Mouse (Mus musculus): ENCODE data around the gene Tex38. TPM values are rescaled to one million over a fixed set of nuclear protein-coding genes. Genes with fewer than 3 reads are reported as not detected.

The Tex38 gene
- polyA plus RNA-seq, 1 experiment from 2014 or later, result 0.59 TPM

GRCm38 (mm10) chr4:115825271-115825670, 44.5 kb upstream of the Tex38 start:
- ATAC-seq (replicated peaks; ENCODE audit: low FRiP score, low read depth) (no peak), DNase-seq (ENCODE audit: low spot score) (no peak)
- WGBS, result 85% methylated on average over 2 of the region's 2 CpGs
- TF ChIP-seq CTCF (IDR thresholded peaks at IDR 0.05; ENCODE audit: low read depth), result no peak
- Histone ChIP-seq H3K9ac (ENCODE audit: low read depth, low read length) (no peak overlapping the region), H3K4me2 (ENCODE audit: low read length) (no peak overlapping the region), H3K27ac (no peak overlapping the region), H3K27me3 (ENCODE audit: insufficient read depth, low read length) (no peaks in the 10 kb centered on the region), H3K9me3 (replicated peaks; ENCODE audit: low read length) (no peaks in the 10 kb centered on the region), H3K4me3 (replicated peaks; ENCODE audit: low read depth, low read length) (no peak overlapping the region), H3K4me1 (replicated peaks; ENCODE audit: insufficient read depth, low read length) (0 out of 2 replicates have a peak, but pooled peaks cover 6% of the 10 kb centered on the region), H3K36me3 (ENCODE audit: insufficient read depth, low read length) (no peaks in the 10 kb centered on the region)

GRCm38 (mm10) chr4:115824178-115824577, 43.4 kb upstream of the Tex38 start:
- DNase-seq (ENCODE audit: low spot score) (no peak), ATAC-seq (replicated peaks; ENCODE audit: low FRiP score, low read depth) (no peak)
- Histone ChIP-seq H3K9ac (ENCODE audit: low read depth, low read length) (no peak overlapping the region), H3K4me2 (ENCODE audit: low read length) (no peak overlapping the region), H3K27ac (no peak overlapping the region), H3K27me3 (ENCODE audit: insufficient read depth, low read length) (no peaks in the 10 kb centered on the region), H3K4me1 (replicated peaks; ENCODE audit: insufficient read depth, low read length) (0 out of 2 replicates have a peak, but pooled peaks cover 6% of the 10 kb centered on the region), H3K9me3 (replicated peaks; ENCODE audit: low read length) (no peaks in the 10 kb centered on the region), H3K36me3 (ENCODE audit: insufficient read depth, low read length) (no peaks in the 10 kb centered on the region), H3K4me3 (replicated peaks; ENCODE audit: low read depth, low read length) (no peak overlapping the region)
- no peak for TF ChIP-seq CTCF (IDR thresholded peaks at IDR 0.05; ENCODE audit: low read depth)
- WGBS, result 70% methylated on average over 2 of the region's 2 CpGs

- 54% methylated on average over 3 of the region's 3 CpGs for WGBS
- Histone ChIP-seq H3K4me2 (ENCODE audit: low read length) (no peak overlapping the region), H3K4me1 (replicated peaks; ENCODE audit: insufficient read depth, low read length) (no peaks in the 10 kb centered on the region), H3K9me3 (replicated peaks; ENCODE audit: low read length) (no peaks in the 10 kb centered on the region), H3K27ac (no peak overlapping the region), H3K36me3 (ENCODE audit: insufficient read depth, low read length) (no peaks in the 10 kb centered on the region), H3K27me3 (ENCODE audit: insufficient read depth, low read length) (no peaks in the 10 kb centered on the region), H3K9ac (ENCODE audit: low read depth, low read length) (no peak overlapping the region), H3K4me3 (replicated peaks; ENCODE audit: low read depth, low read length) (no peak overlapping the region)
- DNase-seq (ENCODE audit: low spot score) (no peak), ATAC-seq (replicated peaks; ENCODE audit: low FRiP score, low read depth) (no peak)
- no peak for TF ChIP-seq CTCF (IDR thresholded peaks at IDR 0.05; ENCODE audit: low read depth)
Observed at GRCm38 (mm10) chr4:115821928-115822327, 41.1 kb upstream of the Tex38 start.

GRCm38 (mm10) chr4:115821431-115821830, 40.6 kb upstream of the Tex38 start:
- no peak overlapping the region for H3K9ac ChIP-seq (ENCODE audit: low read depth, low read length)
- no peak overlapping the region for H3K4me2 ChIP-seq (ENCODE audit: low read length)
- ATAC-seq (replicated peaks; ENCODE audit: low FRiP score, low read depth), result no peak
- H3K36me3 ChIP-seq (ENCODE audit: insufficient read depth, low read length), result no peaks in the 10 kb centered on the region
- H3K4me3 ChIP-seq (replicated peaks; ENCODE audit: low read depth, low read length), result no peak overlapping the region
- TF ChIP-seq CTCF (IDR thresholded peaks at IDR 0.05; ENCODE audit: low read depth), result no peak
- no peaks in the 10 kb centered on the region for H3K4me1 ChIP-seq (replicated peaks; ENCODE audit: insufficient read depth, low read length)
- no peak for DNase-seq (ENCODE audit: low spot score)
- H3K9me3 ChIP-seq (replicated peaks; ENCODE audit: low read length), result no peaks in the 10 kb centered on the region
- H3K27me3 ChIP-seq (ENCODE audit: insufficient read depth, low read length), result no peaks in the 10 kb centered on the region
- no peak overlapping the region for H3K27ac ChIP-seq

- no peak overlapping the region for H3K9ac ChIP-seq (ENCODE audit: low read depth, low read length)
- ATAC-seq (replicated peaks; ENCODE audit: low FRiP score, low read depth), result no peak
- no peak for DNase-seq (ENCODE audit: low spot score)
- H3K4me3 ChIP-seq (replicated peaks; ENCODE audit: low read depth, low read length), result no peak overlapping the region
- no peaks in the 10 kb centered on the region for H3K27me3 ChIP-seq (ENCODE audit: insufficient read depth, low read length)
- no peak overlapping the region for H3K27ac ChIP-seq
- H3K4me2 ChIP-seq (ENCODE audit: low read length), result no peak overlapping the region
- no peaks in the 10 kb centered on the region for H3K9me3 ChIP-seq (replicated peaks; ENCODE audit: low read length)
- no peak for TF ChIP-seq CTCF (IDR thresholded peaks at IDR 0.05; ENCODE audit: low read depth)
- WGBS, result 50% methylated on average over 3 of the region's 3 CpGs
- no peaks in the 10 kb centered on the region for H3K4me1 ChIP-seq (replicated peaks; ENCODE audit: insufficient read depth, low read length)
- no peaks in the 10 kb centered on the region for H3K36me3 ChIP-seq (ENCODE audit: insufficient read depth, low read length)
Observed at GRCm38 (mm10) chr4:115820944-115821343, 40.1 kb upstream of the Tex38 start.

- no peak for TF ChIP-seq CTCF (IDR thresholded peaks at IDR 0.05; ENCODE audit: low read depth)
- Histone ChIP-seq H3K9me3 (replicated peaks; ENCODE audit: low read length) (no peaks in the 10 kb centered on the region), H3K36me3 (ENCODE audit: insufficient read depth, low read length) (peaks cover 5% of the 10 kb centered on the region; the same call in 1 of the 2 replicates), H3K4me1 (replicated peaks; ENCODE audit: insufficient read depth, low read length) (no peaks in the 10 kb centered on the region), H3K27me3 (ENCODE audit: insufficient read depth, low read length) (no peaks in the 10 kb centered on the region), H3K4me2 (ENCODE audit: low read length) (no peak overlapping the region), H3K4me3 (replicated peaks; ENCODE audit: low read depth, low read length) (no peak overlapping the region), H3K9ac (ENCODE audit: low read depth, low read length) (no peak overlapping the region), H3K27ac (no peak overlapping the region)
- DNase-seq (ENCODE audit: low spot score) (no peak), ATAC-seq (replicated peaks; ENCODE audit: low FRiP score, low read depth) (no peak)
- WGBS, result 65% methylated on average over 3 of the region's 3 CpGs
Observed at GRCm38 (mm10) chr4:115820199-115820598, 39.4 kb upstream of the Tex38 start.

- no peaks in the 10 kb centered on the region for H3K27me3 ChIP-seq (ENCODE audit: insufficient read depth, low read length)
- no peaks in the 10 kb centered on the region for H3K4me1 ChIP-seq (replicated peaks; ENCODE audit: insufficient read depth, low read length)
- no peak overlapping the region for H3K27ac ChIP-seq
- H3K36me3 ChIP-seq (ENCODE audit: insufficient read depth, low read length), result peaks cover 25% of the 10 kb centered on the region
- H3K4me3 ChIP-seq (replicated peaks; ENCODE audit: low read depth, low read length), result no peak overlapping the region
- 90% methylated on average over 5 of the region's 5 CpGs for WGBS
- no peak overlapping the region for H3K9ac ChIP-seq (ENCODE audit: low read depth, low read length)
- H3K4me2 ChIP-seq (ENCODE audit: low read length), result no peak overlapping the region
- no peak for TF ChIP-seq CTCF (IDR thresholded peaks at IDR 0.05; ENCODE audit: low read depth)
- no peaks in the 10 kb centered on the region for H3K9me3 ChIP-seq (replicated peaks; ENCODE audit: low read length)
- DNase-seq (ENCODE audit: low spot score) (no peak), ATAC-seq (replicated peaks; ENCODE audit: low FRiP score, low read depth) (no peak)
Observed at GRCm38 (mm10) chr4:115815606-115816005, 34.8 kb upstream of the Tex38 start.

Data from kidney, postnatal 0 days (tissue).